Mouse (Mus musculus) stomach, embryonic 14.5 days (tissue): ENCODE data around the gene Mettl16. TPM values are rescaled to one million over a fixed set of nuclear protein-coding genes. Genes with fewer than 3 reads are reported as not detected.

Experiments
- ATAC-seq: fragments of 200-750 bp; cut with Nextera tagmentation; 2 replicates; pipeline ENCODE4 v1.8.0; 2017; ENCODE audit warnings: low read depth, moderate TSS enrichment; ENCODE audit not compliant: insufficient number of reproducible peaks, insufficient read depth, low FRiP score
- H3K27ac ChIP-seq: fragments of 300-500 bp; sonication (generic); 2 replicates; pipeline ENCODE4 v1.5.1; 2014; ENCODE audit warnings: mild to moderate bottlenecking, low read length, moderate library complexity, mixed read lengths
- H3K27me3 ChIP-seq: fragments of 300-500 bp; sonication (generic); 2 replicates; pipeline ENCODE4 v1.6.1; 2014; ENCODE audit warnings: low read length, control low read depth, mixed read lengths; ENCODE audit not compliant: control insufficient read depth, insufficient read depth
- H3K36me3 ChIP-seq: fragments of 300-500 bp; sonication (generic); 2 replicates; pipeline ENCODE4 v1.6.1; 2014; ENCODE audit warnings: mild to moderate bottlenecking, control low read depth, low read length, moderate library complexity, mixed read lengths; ENCODE audit not compliant: control insufficient read depth, insufficient read depth
- H3K4me1 ChIP-seq: fragments of 300-500 bp; sonication (generic); 2 replicates; pipeline ENCODE4 v1.6.1; 2014; ENCODE audit warnings: low read length, control low read depth, mixed read lengths; ENCODE audit not compliant: control insufficient read depth, insufficient read depth
- H3K4me2 ChIP-seq: fragments of 300-500 bp; sonication (generic); replicated peaks from 2 replicates; pipeline ENCODE4 v1.6.1; 2014; ENCODE audit warnings: low read depth, low read length, control low read depth
- H3K4me3 ChIP-seq: fragments of 300-500 bp; sonication (generic); 2 replicates; pipeline ENCODE4 v1.5.1; 2014; ENCODE audit warnings: low read depth, low read length, control low read depth
- H3K9ac ChIP-seq: fragments of 300-500 bp; sonication (generic); replicated peaks from 2 replicates; pipeline ENCODE4 v1.6.1; 2014; ENCODE audit warnings: low read depth, mild to moderate bottlenecking, control low read depth, low read length, moderate library complexity, mixed read lengths
- H3K9me3 ChIP-seq: fragments of 300-500 bp; sonication (generic); 2 replicates; pipeline ENCODE4 v1.6.1; 2016; ENCODE audit warnings: low read depth, low read length, control low read depth; ENCODE audit not compliant: control insufficient read depth
- WGBS: fragments of 180-500 bp; shearing (Covaris S2); extraction: QIAGEN DNeasy Blood & Tissue Kit; methylation state at CpG from one replicate; pipeline ENCODE4 v1.1.7; 2014; 5-methylcytosine and 5-hydroxymethylcytosine counted together
- polyA plus RNA-seq: library from polyadenylated mRNA; unstranded; fragments of >200 nt; fragmentation: Nextera tagmentation; extraction: Ambion mirVana; gene quantifications from 2 replicates; pipeline ENCODE4 v1.2.1, GENCODE M21; 2014

Gene Mettl16
- polyA plus RNA-seq, 1 experiment from 2014 or later = 33.5 TPM

GRCm38 (mm10) chr11:74857756-74858155 is 87.1 kb downstream of the Mettl16 start:
- ATAC-seq = no peak
- 82% methylated on average over 9 of the region's 9 CpGs for WGBS

GRCm38 (mm10) chr11:74862129-74862528 is 91.5 kb downstream of the Mettl16 start:
- H3K9me3 ChIP-seq = no peaks in the 10 kb centered on the region
- H3K27ac ChIP-seq = no peak overlapping the region
- no peak overlapping the region for H3K4me3 ChIP-seq
- H3K36me3 ChIP-seq = no peaks in the 10 kb centered on the region; the same call in 1 of the 2 replicates
- H3K27me3 ChIP-seq = no peaks in the 10 kb centered on the region
- H3K4me1 ChIP-seq = no peaks in the 10 kb centered on the region
- no peak overlapping the region for H3K9ac ChIP-seq
- no peak for ATAC-seq
- no peak overlapping the region for H3K4me2 ChIP-seq
- 71% methylated on average over 5 of the region's 5 CpGs for WGBS

More at GRCm38 (mm10) chr11:74857756-74858155, 87.1 kb downstream of the Mettl16 start:
- Histone ChIP-seq H3K4me1 (no peaks in the 10 kb centered on the region), H3K9ac (no peak overlapping the region), H3K27ac (no peak overlapping the region), H3K9me3 (no peaks in the 10 kb centered on the region), H3K4me2 (no peak overlapping the region), H3K36me3 (no peaks in the 10 kb centered on the region; the same call in 1 of the 2 replicates), H3K27me3 (no peaks in the 10 kb centered on the region), H3K4me3 (no peak overlapping the region)

GRCm38 (mm10) chr11:74863471-74863870 is 92.8 kb downstream of the Mettl16 start:
- H3K9me3 ChIP-seq = no peaks in the 10 kb centered on the region
- peak; percentile 31; the same call in 1 of the 2 replicates for ATAC-seq
- H3K9ac ChIP-seq = no peak overlapping the region
- H3K4me3 ChIP-seq = no peak overlapping the region
- H3K36me3 ChIP-seq = no peaks in the 10 kb centered on the region; the same call in 1 of the 2 replicates
- 26% methylated on average over 11 of the region's 11 CpGs for WGBS
- H3K4me2 ChIP-seq = no peak overlapping the region
- no peaks in the 10 kb centered on the region for H3K4me1 ChIP-seq
- H3K27me3 ChIP-seq = no peaks in the 10 kb centered on the region
- no peak overlapping the region for H3K27ac ChIP-seq

GRCm38 (mm10) chr11:74864421-74864820 is 93.8 kb downstream of the Mettl16 start:
- H3K27me3 ChIP-seq = no peaks in the 10 kb centered on the region
- H3K4me1 ChIP-seq = no peaks in the 10 kb centered on the region
- H3K4me3 ChIP-seq = no peak overlapping the region
- no peak overlapping the region for H3K27ac ChIP-seq
- no peak overlapping the region for H3K4me2 ChIP-seq
- no peaks in the 10 kb centered on the region for H3K9me3 ChIP-seq
- ATAC-seq = no peak
- no peaks in the 10 kb centered on the region; the same call in 1 of the 2 replicates for H3K36me3 ChIP-seq
- WGBS = 80% methylated on average over 9 of the region's 9 CpGs
- no peak overlapping the region for H3K9ac ChIP-seq

GRCm38 (mm10) chr11:74865252-74865651 is 94.6 kb downstream of the Mettl16 start:
- WGBS = 88% methylated on average over 9 of the region's 9 CpGs
- Histone ChIP-seq H3K9ac (no peak overlapping the region), H3K36me3 (no peaks in the 10 kb centered on the region; the same call in 1 of the 2 replicates), H3K4me1 (no peaks in the 10 kb centered on the region), H3K27ac (no peak overlapping the region), H3K27me3 (no peaks in the 10 kb centered on the region), H3K4me3 (no peak overlapping the region), H3K9me3 (no peaks in the 10 kb centered on the region), H3K4me2 (no peak overlapping the region)
- no peak for ATAC-seq

- no peak overlapping the region for H3K4me2 ChIP-seq
- no peak for ATAC-seq
- no peaks in the 10 kb centered on the region for H3K9me3 ChIP-seq
- H3K4me3 ChIP-seq = no peak overlapping the region
- no peaks in the 10 kb centered on the region; the same call in 1 of the 2 replicates for H3K36me3 ChIP-seq
- H3K27me3 ChIP-seq = no peaks in the 10 kb centered on the region
- peaks cover 3% of the 10 kb centered on the region; the same call in 1 of the 2 replicates for H3K4me1 ChIP-seq
- 81% methylated on average over 4 of the region's 4 CpGs for WGBS
- no peak overlapping the region for H3K27ac ChIP-seq
- no peak overlapping the region for H3K9ac ChIP-seq
These were observed 96.0 kb downstream of the Mettl16 start for GRCm38 (mm10) chr11:74866640-74867039.

GRCm38 (mm10) chr11:74867181-74867580 is 96.6 kb downstream of the Mettl16 start:
- Histone ChIP-seq H3K27me3 (no peaks in the 10 kb centered on the region), H3K27ac (no peak overlapping the region), H3K4me1 (peaks cover 3% of the 10 kb centered on the region; the same call in 1 of the 2 replicates), H3K4me2 (no peak overlapping the region), H3K36me3 (no peaks in the 10 kb centered on the region; the same call in 1 of the 2 replicates), H3K9me3 (no peaks in the 10 kb centered on the region), H3K9ac (no peak overlapping the region), H3K4me3 (no peak overlapping the region)
- no peak for ATAC-seq
- 86% methylated on average over 2 of the region's 2 CpGs for WGBS

- no peak overlapping the region for H3K9ac ChIP-seq
- H3K4me3 ChIP-seq = no peak overlapping the region
- H3K9me3 ChIP-seq = no peaks in the 10 kb centered on the region
- H3K27me3 ChIP-seq = no peaks in the 10 kb centered on the region
- H3K4me2 ChIP-seq = no peak overlapping the region
- peaks cover 3% of the 10 kb centered on the region; the same call in 1 of the 2 replicates for H3K4me1 ChIP-seq
- H3K27ac ChIP-seq = no peak overlapping the region
- no peaks in the 10 kb centered on the region; the same call in 1 of the 2 replicates for H3K36me3 ChIP-seq
- 93% methylated on average over 13 of the region's 13 CpGs for WGBS
- ATAC-seq = no peak
These were observed 97.6 kb downstream of the Mettl16 start for GRCm38 (mm10) chr11:74868046-74868760.
